Mouse (Mus musculus): ENCODE data around the gene Adcy6.

Adcy6 gene

GRCm38 (mm10) chr15:98628589-98629254, 18.8 kb upstream of the Adcy6 start:
- no peak for DNase-seq (ENCODE audit: low spot score in 2 of 2)

- no peak for DNase-seq (ENCODE audit: low spot score in 2 of 2)
Observed at GRCm38 (mm10) chr15:98626487-98627212, 16.8 kb upstream of the Adcy6 start.

- no peak for DNase-seq (ENCODE audit: low spot score in 2 of 2)
Observed at GRCm38 (mm10) chr15:98626078-98626477, 16.2 kb upstream of the Adcy6 start.

GRCm38 (mm10) chr15:98623361-98623821, 13.5 kb upstream of the Adcy6 start:
- DNase-seq (ENCODE audit: low spot score in 2 of 2), result no peak

GRCm38 (mm10) chr15:98622721-98623120, 12.8 kb upstream of the Adcy6 start:
- no peak for DNase-seq (ENCODE audit: low spot score in 2 of 2)

- DNase-seq (ENCODE audit: low spot score in 2 of 2), result no peak
Observed at GRCm38 (mm10) chr15:98622199-98622598, 12.3 kb upstream of the Adcy6 start.

GRCm38 (mm10) chr15:98617176-98617537, 7.3 kb upstream of the Adcy6 start:
- DNase-seq (ENCODE audit: low spot score in 2 of 2), result peak; percentile 26 to 43

- no peak for DNase-seq (ENCODE audit: low spot score in 2 of 2)
Observed at GRCm38 (mm10) chr15:98616362-98617175, 6.7 kb upstream of the Adcy6 start.

- DNase-seq (ENCODE audit: low spot score in 2 of 2), result no peak
Observed at GRCm38 (mm10) chr15:98615751-98616150, 5.9 kb upstream of the Adcy6 start.

GRCm38 (mm10) chr15:98614971-98615370, 5.1 kb upstream of the Adcy6 start:
- DNase-seq (ENCODE audit: low spot score in 2 of 2), result no peak

GRCm38 (mm10) chr15:98614551-98614950, 4.7 kb upstream of the Adcy6 start:
- no peak for DNase-seq (ENCODE audit: low spot score in 2 of 2)

- DNase-seq (ENCODE audit: low spot score in 2 of 2), result no peak
Observed at GRCm38 (mm10) chr15:98612229-98612628, 2.4 kb upstream of the Adcy6 start.

GRCm38 (mm10) chr15:98610131-98610633, 306 bp upstream of the Adcy6 start:
- no peak for DNase-seq (ENCODE audit: low spot score in 2 of 2)

- DNase-seq (ENCODE audit: low spot score in 2 of 2), result no peak
Observed at GRCm38 (mm10) chr15:98608784-98609250, 1.1 kb downstream of the Adcy6 start.

GRCm38 (mm10) chr15:98608058-98608783, 1.7 kb downstream of the Adcy6 start:
- DNase-seq (ENCODE audit: low spot score in 2 of 2), result no peak

- DNase-seq (ENCODE audit: low spot score in 2 of 2), result no peak
Observed at GRCm38 (mm10) chr15:98607557-98607956, 2.3 kb downstream of the Adcy6 start.

- DNase-seq (ENCODE audit: low spot score in 2 of 2), result no peak
Observed at GRCm38 (mm10) chr15:98606739-98607138, 3.1 kb downstream of the Adcy6 start.

- DNase-seq (ENCODE audit: low spot score in 2 of 2), result no peak
Observed at GRCm38 (mm10) chr15:98606051-98606536, 3.8 kb downstream of the Adcy6 start.

GRCm38 (mm10) chr15:98604041-98604575, 5.8 kb downstream of the Adcy6 start:
- DNase-seq (ENCODE audit: low spot score in 2 of 2), result no peak

- no peak for DNase-seq (ENCODE audit: low spot score in 2 of 2)
Observed at GRCm38 (mm10) chr15:98602921-98603458, 6.9 kb downstream of the Adcy6 start.
